Mouse (Mus musculus): ENCODE measurements around the gene Clec11a. TPM values are rescaled to one million over a fixed set of nuclear protein-coding genes. Genes with fewer than 3 reads are reported as not detected.

Gene Clec11a
- total and polyA plus RNA-seq, 2 experiments: 1.3 to 2.4 TPM

DNA sequence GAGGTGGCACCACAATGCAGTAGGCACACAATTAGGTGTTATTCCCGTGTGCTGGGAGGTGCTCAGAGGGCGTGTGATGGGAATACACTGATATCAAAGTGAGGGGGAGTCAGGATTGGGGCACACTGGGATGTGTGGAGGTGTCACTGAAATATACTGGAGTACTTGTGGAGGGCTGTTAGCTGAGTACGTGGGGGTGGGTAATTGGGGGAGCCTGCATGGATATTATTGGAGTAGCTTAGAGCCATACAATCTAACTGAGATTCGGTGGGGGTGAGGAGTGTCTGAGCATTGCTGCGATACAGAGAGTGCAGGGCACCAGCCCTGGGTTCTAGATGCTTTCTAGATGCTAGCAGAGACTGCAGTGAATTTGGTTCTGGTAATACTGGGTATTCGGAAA lies 33.5 kb upstream of the Clec11a start:
- Histone ChIP-seq H3K79me2 (ENCODE audit: control insufficient read depth, insufficient read depth, low read length) (no peaks in the 10 kb centered on the region), H3K9ac (ENCODE audit: low read depth, low read length) (no peak overlapping the region), H3K4me1 (ENCODE audit: control insufficient read depth, insufficient read depth, low read length) (no peaks in the 10 kb centered on the region), H3K27ac (replicated peaks; ENCODE audit: insufficient read depth, low read depth, low read length) (no peak overlapping the region), H3K4me3 (ENCODE audit: insufficient read depth, low read depth, low read length) (no peak overlapping the region), H3K36me3 (ENCODE audit: control insufficient read depth, insufficient read depth, low read length) (no peaks in the 10 kb centered on the region), H3K27me3 (ENCODE audit: control insufficient read depth, insufficient read depth, low read length) (peaks cover 14% of the 10 kb centered on the region)
- no peak for TF ChIP-seq CTCF (IDR thresholded peaks at IDR 0.05; ENCODE audit: low read depth, low read length)
- TF ChIP-seq POLR2A (IDR thresholded peaks at IDR 0.05; ENCODE audit: extremely low read depth, insufficient read depth, low read length): no peak
- no peak for DNase-seq (ENCODE audit: extremely low read depth, low read depth, low spot score)
- whole genome bisulfite sequencing: 53% methylated on average over 6 of the region's 6 CpGs

DNA sequence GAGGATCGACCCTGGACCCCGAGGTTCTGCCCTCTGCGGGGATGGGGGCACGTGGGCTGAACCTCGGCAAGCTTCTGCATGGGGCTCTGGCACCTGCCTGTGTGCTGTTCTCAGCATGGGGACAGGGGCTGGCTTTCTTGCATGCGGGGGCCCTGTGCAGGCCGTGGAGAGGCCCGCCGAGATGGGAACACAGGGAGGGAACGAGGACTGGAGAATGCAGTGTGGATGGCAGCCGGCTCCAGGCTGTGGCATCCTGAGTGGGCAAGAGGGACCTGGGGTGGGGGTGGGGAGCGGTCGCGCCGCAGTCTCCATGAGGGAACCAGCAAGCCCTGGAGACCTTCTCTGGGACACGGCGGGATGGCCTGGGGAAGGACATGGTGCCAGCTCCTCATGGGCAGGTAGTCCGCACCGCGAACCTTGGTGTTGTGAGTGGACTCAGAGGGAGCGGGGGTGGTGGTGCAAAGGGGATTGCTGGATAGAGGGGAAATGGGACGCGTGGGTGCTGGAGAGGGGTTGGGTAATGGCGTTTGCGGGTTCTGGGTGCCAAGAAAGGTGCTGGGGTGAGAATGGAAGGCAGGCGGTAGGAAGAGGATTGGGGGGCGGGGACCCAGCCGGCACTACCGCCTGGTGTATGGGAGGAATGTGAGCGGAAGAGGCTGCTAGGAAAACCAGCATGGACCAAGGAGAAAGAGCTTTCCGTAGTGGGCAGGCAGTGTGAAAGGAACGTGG lies 30.6 kb upstream of the Clec11a start:
- no peak overlapping the region for H3K4me3 ChIP-seq (ENCODE audit: insufficient read depth, low read depth, low read length)
- H3K27me3 ChIP-seq (ENCODE audit: control insufficient read depth, insufficient read depth, low read length): peaks cover 18% of the 10 kb centered on the region
- no peak overlapping the region for H3K9ac ChIP-seq (ENCODE audit: low read depth, low read length)
- TF ChIP-seq POLR2A (IDR thresholded peaks at IDR 0.05; ENCODE audit: extremely low read depth, insufficient read depth, low read length): no peak
- TF ChIP-seq CTCF (IDR thresholded peaks at IDR 0.05; ENCODE audit: low read depth, low read length): no peak
- no peak for DNase-seq (ENCODE audit: extremely low read depth, low read depth, low spot score)
- no peaks in the 10 kb centered on the region for H3K79me2 ChIP-seq (ENCODE audit: control insufficient read depth, insufficient read depth, low read length)
- 5% methylated on average over 32 of the region's 32 CpGs for WGBS
- no peaks in the 10 kb centered on the region for H3K36me3 ChIP-seq (ENCODE audit: control insufficient read depth, insufficient read depth, low read length)
- no peak overlapping the region for H3K27ac ChIP-seq (replicated peaks; ENCODE audit: insufficient read depth, low read depth, low read length)
- H3K4me1 ChIP-seq (ENCODE audit: control insufficient read depth, insufficient read depth, low read length): no peaks in the 10 kb centered on the region

DNA sequence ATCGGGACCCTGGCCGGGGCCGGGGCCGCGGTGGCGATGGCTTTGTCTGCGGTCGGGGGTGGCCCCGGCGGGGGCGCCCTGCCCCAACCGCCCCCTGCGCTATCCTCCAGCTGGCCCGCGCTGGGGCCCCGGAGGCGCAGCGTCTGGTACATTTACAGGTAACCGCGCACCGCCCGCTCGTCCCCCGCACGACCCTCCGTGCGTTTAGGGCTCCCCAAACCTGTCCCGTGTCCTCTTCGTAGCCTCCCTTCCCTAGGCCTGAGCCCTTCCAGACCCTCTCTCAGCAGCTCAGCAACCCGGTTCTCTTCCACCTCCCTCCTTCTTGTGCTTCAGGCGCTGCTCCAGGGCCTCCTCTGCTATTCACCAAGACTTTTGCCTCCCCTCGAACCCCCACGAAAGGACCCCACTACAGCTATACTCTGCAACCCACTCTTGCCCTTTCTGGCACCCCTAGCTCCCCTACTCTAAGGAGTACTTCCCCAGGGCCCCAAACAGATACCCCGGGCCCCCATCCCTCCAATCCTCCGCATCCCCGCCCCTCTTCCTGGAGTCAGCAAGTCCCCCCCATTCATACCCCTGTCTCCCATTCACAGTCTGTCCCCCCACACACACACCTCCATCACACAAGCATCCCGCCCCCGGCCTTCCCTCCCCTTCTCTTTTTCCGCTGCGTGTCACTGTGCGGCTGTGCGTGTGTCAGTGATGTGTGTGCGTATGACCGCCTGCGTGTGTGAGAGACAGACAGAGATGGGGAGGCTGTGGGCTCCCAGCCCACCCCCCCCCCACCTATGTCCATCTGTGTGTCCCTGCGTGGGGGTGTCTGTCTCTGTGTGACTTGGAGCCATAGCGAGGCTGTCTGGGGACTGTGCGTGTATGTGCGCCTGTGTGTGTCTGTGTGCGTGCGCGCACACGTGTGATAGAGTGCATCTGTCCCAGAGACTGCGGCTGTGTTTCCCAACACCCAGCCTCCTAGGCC lies 29.6 kb upstream of the Clec11a start:
- Histone ChIP-seq H3K4me1 (ENCODE audit: control insufficient read depth, insufficient read depth, low read length) (no peaks in the 10 kb centered on the region), H3K9ac (ENCODE audit: low read depth, low read length) (no peak overlapping the region), H3K27ac (replicated peaks; ENCODE audit: insufficient read depth, low read depth, low read length) (no peak overlapping the region), H3K4me3 (ENCODE audit: insufficient read depth, low read depth, low read length) (no peak overlapping the region), H3K27me3 (ENCODE audit: control insufficient read depth, insufficient read depth, low read length) (peaks cover 18% of the 10 kb centered on the region), H3K36me3 (ENCODE audit: control insufficient read depth, insufficient read depth, low read length) (no peaks in the 10 kb centered on the region), H3K79me2 (ENCODE audit: control insufficient read depth, insufficient read depth, low read length) (no peaks in the 10 kb centered on the region)
- no peak for DNase-seq (ENCODE audit: extremely low read depth, low read depth, low spot score)
- TF ChIP-seq CTCF (IDR thresholded peaks at IDR 0.05; ENCODE audit: low read depth, low read length): no peak
- TF ChIP-seq POLR2A (IDR thresholded peaks at IDR 0.05; ENCODE audit: extremely low read depth, insufficient read depth, low read length): no peak
- WGBS: 8% methylated on average over 48 of the region's 54 CpGs

DNA sequence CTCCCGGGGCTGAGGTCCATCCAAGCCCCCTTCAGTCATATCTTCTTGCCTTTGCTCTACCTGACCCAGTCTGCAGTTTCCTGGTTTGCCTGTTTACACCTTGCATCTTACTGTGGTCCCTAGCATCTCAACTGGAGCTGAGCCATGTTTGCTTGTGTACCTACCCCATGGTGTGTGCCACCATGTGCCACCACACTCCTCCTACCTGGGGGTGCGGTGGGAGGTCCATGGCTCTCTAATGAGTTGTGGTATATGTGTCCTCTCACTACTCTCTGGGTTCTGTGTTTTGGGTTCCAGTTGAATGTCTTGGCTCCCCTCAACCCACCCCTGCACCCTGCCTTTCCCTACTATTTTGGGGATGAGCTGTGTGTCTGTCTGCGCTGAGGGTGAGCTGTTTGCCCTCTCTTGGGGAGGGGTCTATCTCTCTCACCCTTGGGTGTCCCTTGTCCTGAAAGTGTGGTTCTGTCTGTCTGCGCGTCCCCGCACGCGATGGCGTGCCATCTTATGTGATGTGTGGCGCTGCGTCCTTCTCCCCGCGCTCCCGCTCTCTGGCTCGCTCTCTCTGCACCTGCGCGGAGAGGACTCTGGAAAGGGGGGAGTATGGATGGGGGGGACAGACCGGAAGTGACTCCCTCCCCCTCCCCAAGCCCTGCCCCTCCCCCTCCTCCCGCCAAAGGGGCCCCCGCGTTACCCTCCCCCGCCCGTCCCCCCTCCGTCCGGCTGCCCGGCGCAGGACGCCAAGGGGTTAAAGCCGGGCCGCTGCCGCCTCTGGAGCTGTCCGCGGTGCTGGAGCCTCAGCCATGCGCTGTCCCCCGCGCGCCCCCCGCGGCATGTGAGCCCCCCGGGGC lies 28.6 kb upstream of the Clec11a start:
- Histone ChIP-seq H3K4me1 (ENCODE audit: control insufficient read depth, insufficient read depth, low read length) (no peaks in the 10 kb centered on the region), H3K4me3 (ENCODE audit: insufficient read depth, low read depth, low read length) (no peak overlapping the region), H3K27me3 (ENCODE audit: control insufficient read depth, insufficient read depth, low read length) (peaks cover 18% of the 10 kb centered on the region), H3K27ac (replicated peaks; ENCODE audit: insufficient read depth, low read depth, low read length) (no peak overlapping the region), H3K79me2 (ENCODE audit: control insufficient read depth, insufficient read depth, low read length) (no peaks in the 10 kb centered on the region), H3K9ac (ENCODE audit: low read depth, low read length) (no peak overlapping the region), H3K36me3 (ENCODE audit: control insufficient read depth, insufficient read depth, low read length) (no peaks in the 10 kb centered on the region)
- no peak for TF ChIP-seq CTCF (IDR thresholded peaks at IDR 0.05; ENCODE audit: low read depth, low read length)
- TF ChIP-seq POLR2A (IDR thresholded peaks at IDR 0.05; ENCODE audit: extremely low read depth, insufficient read depth, low read length): no peak
- WGBS: 8% methylated on average over 30 of the region's 40 CpGs
- no peak for DNase-seq (ENCODE audit: extremely low read depth, low read depth, low spot score)

DNA sequence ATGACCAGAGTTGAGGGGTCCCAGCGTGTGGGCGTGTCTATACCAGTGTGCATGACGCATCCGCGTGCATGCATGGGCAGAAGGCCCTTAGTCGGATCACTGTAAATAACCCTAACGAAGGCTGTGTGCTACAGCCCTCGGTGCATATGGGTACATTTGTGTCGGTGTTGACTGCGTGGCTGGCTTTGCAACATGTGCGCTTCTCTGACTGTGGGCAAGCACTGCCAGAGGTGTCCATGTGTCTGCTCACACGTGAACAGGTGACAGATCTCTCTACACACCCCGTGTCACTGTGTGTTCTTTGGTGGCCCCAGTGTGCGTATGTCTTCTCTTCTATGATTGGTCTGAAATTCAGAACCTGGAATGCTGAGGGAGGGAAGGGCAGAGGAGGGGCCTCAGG lies 27.4 kb upstream of the Clec11a start:
- TF ChIP-seq CTCF (IDR thresholded peaks at IDR 0.05; ENCODE audit: low read depth, low read length): no peak
- no peaks in the 10 kb centered on the region for H3K36me3 ChIP-seq (ENCODE audit: control insufficient read depth, insufficient read depth, low read length)
- WGBS: 56% methylated on average over 14 of the region's 14 CpGs
- H3K27ac ChIP-seq (replicated peaks; ENCODE audit: insufficient read depth, low read depth, low read length): no peak overlapping the region
- H3K4me3 ChIP-seq (ENCODE audit: insufficient read depth, low read depth, low read length): no peak overlapping the region
- DNase-seq (ENCODE audit: extremely low read depth, low read depth, low spot score): no peak
- peaks cover 18% of the 10 kb centered on the region for H3K27me3 ChIP-seq (ENCODE audit: control insufficient read depth, insufficient read depth, low read length)
- H3K9ac ChIP-seq (ENCODE audit: low read depth, low read length): no peak overlapping the region
- H3K4me1 ChIP-seq (ENCODE audit: control insufficient read depth, insufficient read depth, low read length): no peaks in the 10 kb centered on the region
- H3K79me2 ChIP-seq (ENCODE audit: control insufficient read depth, insufficient read depth, low read length): no peaks in the 10 kb centered on the region

Measured in liver, adult 2 months (tissue).